Mouse (Mus musculus) layer of hippocampus, adult 18-20 months (tissue): ENCODE data around the gene Agap1. TPM values are rescaled to one million over a fixed set of nuclear protein-coding genes. Genes with fewer than 3 reads are reported as not detected.

Source experiments
- DNase-seq, 2 experiments: peaks; one replicate each; pipeline ENCODE4 v3.0.0; 2022; ENCODE audit warnings: low spot score in 2 of 2
- total RNA-seq, 2 experiments: library from RNA; stranded (reverse); gene quantifications; 2 replicates each; pipeline ENCODE4 v1.2.3; 2021

Gene Agap1
- total RNA-seq, 2 experiments from 2014 or later, result 289 to 304 TPM

- no peak for DNase-seq
Measured at GRCm38 (mm10) chr1:89742359-89742758, 287.8 kb downstream of the Agap1 start.

- no peak for DNase-seq
Measured at GRCm38 (mm10) chr1:89746171-89746570, 291.6 kb downstream of the Agap1 start.

- DNase-seq, result no peak
Measured at GRCm38 (mm10) chr1:89749666-89750065, 295.1 kb downstream of the Agap1 start.

GRCm38 (mm10) chr1:89750495-89750894, 295.9 kb downstream of the Agap1 start:
- DNase-seq, result no peak

- DNase-seq, result peak in 1 of 2 experiments; percentile 41
Measured at GRCm38 (mm10) chr1:89750921-89751320, 296.3 kb downstream of the Agap1 start.

- no peak for DNase-seq
Measured at GRCm38 (mm10) chr1:89751344-89751743, 296.7 kb downstream of the Agap1 start.

- no peak for DNase-seq
Measured at GRCm38 (mm10) chr1:89752659-89753058, 298.1 kb downstream of the Agap1 start.

GRCm38 (mm10) chr1:89755358-89755757, 300.8 kb downstream of the Agap1 start:
- DNase-seq, result no peak

GRCm38 (mm10) chr1:89756387-89756786, 301.8 kb downstream of the Agap1 start:
- no peak for DNase-seq

- DNase-seq, result no peak
Measured at GRCm38 (mm10) chr1:89757545-89757944, 302.9 kb downstream of the Agap1 start.

- DNase-seq, result no peak
Measured at GRCm38 (mm10) chr1:89763912-89764311, 309.3 kb downstream of the Agap1 start.

- no peak for DNase-seq
Measured at GRCm38 (mm10) chr1:89766891-89767290, 312.3 kb downstream of the Agap1 start.

- no peak for DNase-seq
Measured at GRCm38 (mm10) chr1:89769641-89770040, 315.0 kb downstream of the Agap1 start.

GRCm38 (mm10) chr1:89770298-89770697, 315.7 kb downstream of the Agap1 start:
- no peak for DNase-seq

GRCm38 (mm10) chr1:89775750-89776149, 321.1 kb downstream of the Agap1 start:
- no peak for DNase-seq

GRCm38 (mm10) chr1:89780675-89781074, 326.1 kb downstream of the Agap1 start:
- DNase-seq, result peak; percentile 22 to 36

GRCm38 (mm10) chr1:89781861-89782260, 327.3 kb downstream of the Agap1 start:
- DNase-seq, result no peak

GRCm38 (mm10) chr1:89786793-89787192, 332.2 kb downstream of the Agap1 start:
- no peak for DNase-seq

- no peak for DNase-seq
Measured at GRCm38 (mm10) chr1:89798724-89799123, 344.1 kb downstream of the Agap1 start.

GRCm38 (mm10) chr1:89801506-89801905, 346.9 kb downstream of the Agap1 start:
- peak; percentile 18 to 48 for DNase-seq

GRCm38 (mm10) chr1:89804981-89805380, 350.4 kb downstream of the Agap1 start:
- peak in 1 of 2 experiments; percentile 14 for DNase-seq

GRCm38 (mm10) chr1:89812816-89813215, 358.2 kb downstream of the Agap1 start:
- DNase-seq, result no peak

GRCm38 (mm10) chr1:89816487-89817206, 362.0 kb downstream of the Agap1 start:
- DNase-seq, result no peak
